ENCODE assay signal across 10 mouse cellular contexts in the genomic region with DNA sequence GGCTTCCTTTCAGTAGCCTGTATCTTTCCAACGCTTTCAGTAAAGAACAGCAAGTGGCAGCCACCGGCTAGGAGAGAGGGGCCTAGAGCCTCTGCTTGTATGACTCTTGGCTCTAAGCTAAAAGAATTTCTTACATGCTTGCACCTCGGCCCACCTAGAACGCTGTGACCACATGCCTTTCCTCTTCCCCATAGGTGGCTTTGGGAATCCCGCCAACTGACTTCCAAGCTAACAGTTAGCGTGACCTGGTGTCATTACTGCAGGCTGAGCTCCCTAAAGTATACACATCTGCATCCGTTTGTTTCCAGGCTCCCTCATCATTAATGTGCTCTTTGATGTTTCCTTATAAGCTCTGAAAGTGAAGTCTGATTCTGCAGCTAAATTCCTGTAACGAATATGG. TPM values are rescaled to one million over a fixed set of nuclear protein-coding genes. Genes with fewer than 3 reads are reported as not detected.
DNase-seq lines count a peak whose midpoint lies in the region; ATAC-seq and TF ChIP-seq lines count a peak whose summit lies in the region.
"Had no signal": no experiment of that assay in that cellular context is flagged by ENCODE, and none has a peak within 500 bp of the region (broad histone marks: within the 10 kb centered on the region; RNA-seq: fewer than 3 reads in every experiment).

No protein-coding gene starts in this region.

- peak overlapping the region; percentile 67 for H3K4me2 ChIP-seq in forebrain, embryonic 12.5 days
- H3K4me2 ChIP-seq in hindbrain, postnatal 0 days (ENCODE audit: low read depth, low read length), result peak overlapping the region; percentile 72; the same call in 1 of the 2 replicates
- H3K4me2 ChIP-seq in neural tube, embryonic 13.5 days, result peak overlapping the region; percentile 77

- no peak for ATAC-seq in forebrain, embryonic 12.5 days (ENCODE audit: low FRiP score)
- ATAC-seq in hindbrain, postnatal 0 days, result no peak
- no peak for ATAC-seq in neural tube, embryonic 13.5 days (ENCODE audit: low read depth)

- peaks cover 15% of the 10 kb centered on the region for H3K4me1 ChIP-seq in forebrain, embryonic 12.5 days
- peaks cover 12% of the 10 kb centered on the region; the same call in 1 of the 2 replicates for H3K4me1 ChIP-seq in hindbrain, postnatal 0 days (ENCODE audit: insufficient read depth, low read length)
- H3K4me1 ChIP-seq in neural tube, embryonic 13.5 days (replicated peaks), result peaks cover 24% of the 10 kb centered on the region

- peak; percentile 29 for DNase-seq in kidney, postnatal 10 days
- DNase-seq in kidney, postnatal 14 days, result no peak
- no peak for DNase-seq in hindbrain, postnatal 0 days (ENCODE audit: low spot score)
- DNase-seq in adrenal gland, adult (ENCODE audit: inconsistent age in 2 of 2, low spot score in 1 of 2), result no peak
- DNase-seq in spleen, adult 18-20 months, result no peak
- DNase-seq: adrenal gland, postnatal 14 days; heart, postnatal 14 days; thymus, postnatal 25 days had no signal

- H3K36me3 ChIP-seq in forebrain, embryonic 12.5 days (replicated peaks), result 0 out of 2 replicates have a peak, but pooled peaks cover 3% of the 10 kb centered on the region
- H3K36me3 ChIP-seq in hindbrain, postnatal 0 days (ENCODE audit: insufficient read depth, low read length), result no peaks in the 10 kb centered on the region
- H3K36me3 ChIP-seq in neural tube, embryonic 13.5 days, result no peaks in the 10 kb centered on the region

- H3K9ac ChIP-seq in forebrain, embryonic 12.5 days, result no peak overlapping the region
- peak overlapping the region; percentile 63; the same call in 1 of the 2 replicates for H3K9ac ChIP-seq in hindbrain, postnatal 0 days (replicated peaks; ENCODE audit: low read length)
- peak overlapping the region; percentile 79; the same call in 1 of the 2 replicates for H3K9ac ChIP-seq in neural tube, embryonic 13.5 days

- TF ChIP-seq CTCF in hindbrain, postnatal 0 days (IDR thresholded peaks at IDR 0.05; ENCODE audit: low read depth), result no peak

- H3K27ac ChIP-seq in forebrain, embryonic 12.5 days, result no peak overlapping the region
- peak overlapping the region; percentile 80 for H3K27ac ChIP-seq in hindbrain, postnatal 0 days
- H3K27ac ChIP-seq in neural tube, embryonic 13.5 days (replicated peaks), result peak overlapping the region; percentile 91

- no peaks in the 10 kb centered on the region for H3K27me3 ChIP-seq in forebrain, embryonic 12.5 days
- no peaks in the 10 kb centered on the region for H3K27me3 ChIP-seq in hindbrain, postnatal 0 days (ENCODE audit: insufficient read depth, low read length)
- no peaks in the 10 kb centered on the region for H3K27me3 ChIP-seq in neural tube, embryonic 13.5 days

- WGBS in forebrain, embryonic 12.5 days, result 77% methylated on average over 8 of the region's 8 CpGs
- whole genome bisulfite sequencing in hindbrain, postnatal 0 days, result 70% methylated on average over 8 of the region's 8 CpGs
- WGBS in neural tube, embryonic 13.5 days, result 70% methylated on average over 8 of the region's 8 CpGs

- H3K9me3 ChIP-seq in forebrain, embryonic 12.5 days, result no peaks in the 10 kb centered on the region
- no peaks in the 10 kb centered on the region for H3K9me3 ChIP-seq in hindbrain, postnatal 0 days (ENCODE audit: low read length)
- H3K9me3 ChIP-seq in neural tube, embryonic 13.5 days, result no peaks in the 10 kb centered on the region

- H3K4me3 ChIP-seq in forebrain, embryonic 12.5 days (replicated peaks), result no peak overlapping the region
- no peak overlapping the region; the same call in 1 of the 2 replicates for H3K4me3 ChIP-seq in hindbrain, postnatal 0 days (ENCODE audit: low read length)
- no peak overlapping the region for H3K4me3 ChIP-seq in neural tube, embryonic 13.5 days

RNA-seq across cellular contexts. Expression of a gene that starts 1.0 kb away (rescaled TPM):
- polyA plus RNA-seq in forebrain, embryonic 12.5 days (2016; fragmentation: Nextera tagmentation; extraction: Ambion mirVana), result 34.6 and 35.6 TPM in 2 replicates
- total RNA-seq in hindbrain, postnatal 0 days (2014; rRNA removed), result 22.8 and 33.9 TPM in 2 replicates
- polyA plus RNA-seq in hindbrain, postnatal 0 days (2015; fragmentation: Nextera tagmentation; extraction: Ambion mirVana), result 26.2 and 29.7 TPM in 2 replicates
- 36.4 and 36.5 TPM in 2 replicates for polyA plus RNA-seq in neural tube, embryonic 13.5 days (2015; fragmentation: Nextera tagmentation; extraction: Ambion mirVana)

RNA-seq across cellular contexts. Expression of a gene that starts 9.7 kb away (rescaled TPM):
- 93.4 and 95.7 TPM in 2 replicates for polyA plus RNA-seq in forebrain, embryonic 12.5 days (2016; fragmentation: Nextera tagmentation; extraction: Ambion mirVana)
- 50.5 and 58.8 TPM in 2 replicates for total RNA-seq in hindbrain, postnatal 0 days (2014; rRNA removed)
- polyA plus RNA-seq in hindbrain, postnatal 0 days (2015; fragmentation: Nextera tagmentation; extraction: Ambion mirVana), result 43.1 TPM in 2 replicates
- 73.6 and 85.1 TPM in 2 replicates for polyA plus RNA-seq in neural tube, embryonic 13.5 days (2015; fragmentation: Nextera tagmentation; extraction: Ambion mirVana)

RNA-seq across cellular contexts. Expression of a gene that starts 18.7 kb away (rescaled TPM):
- polyA plus RNA-seq in forebrain, embryonic 12.5 days (2016; fragmentation: Nextera tagmentation; extraction: Ambion mirVana), result 66.9 and 69.4 TPM in 2 replicates
- 42.1 and 68.1 TPM in 2 replicates for total RNA-seq in hindbrain, postnatal 0 days (2014; rRNA removed)
- polyA plus RNA-seq in hindbrain, postnatal 0 days (2015; fragmentation: Nextera tagmentation; extraction: Ambion mirVana), result 38.7 and 43.3 TPM in 2 replicates
- 91.0 and 108 TPM in 2 replicates for polyA plus RNA-seq in neural tube, embryonic 13.5 days (2015; fragmentation: Nextera tagmentation; extraction: Ambion mirVana)

RNA-seq across cellular contexts. Expression of a gene that starts 50.0 kb away (rescaled TPM):
- polyA plus RNA-seq in forebrain, embryonic 12.5 days (2016; fragmentation: Nextera tagmentation; extraction: Ambion mirVana), result 7.2 and 7.7 TPM in 2 replicates
- 74.3 and 74.9 TPM in 2 replicates for total RNA-seq in hindbrain, postnatal 0 days (2014; rRNA removed)
- polyA plus RNA-seq in hindbrain, postnatal 0 days (2015; fragmentation: Nextera tagmentation; extraction: Ambion mirVana), result 22.0 and 23.8 TPM in 2 replicates
- polyA plus RNA-seq in neural tube, embryonic 13.5 days (2015; fragmentation: Nextera tagmentation; extraction: Ambion mirVana), result 13.1 and 14.2 TPM in 2 replicates
